Mouse (Mus musculus) MEL (cell line): ENCODE results near the gene Aven. TPM values are rescaled to one million over a fixed set of nuclear protein-coding genes. Genes with fewer than 3 reads are reported as not detected.

Experiments used
- DNase-seq: peaks from one replicate; pipeline ENCODE4 v3.0.0; 2011; ENCODE audit warnings: low read depth, low spot score
- H3K27ac ChIP-seq: 2 replicates; pipeline ENCODE4 v1.5.1; 2012; ENCODE audit warnings: low read depth, mild to moderate bottlenecking, control low read depth, low read length, moderate library complexity; ENCODE audit not compliant: control insufficient read depth
- H3K27me3 ChIP-seq, 2 experiments: fragments of 150-350 bp in 1 of 2; sonication (generic) in 1 of 2; 2 replicates each; pipeline ENCODE4 v1.6.1; 2012; ENCODE audit warnings: low read length in 2 of 2, mild to moderate bottlenecking in 2 of 2, improper control_type of control experiment in 1 of 2, moderate library complexity in 1 of 2; ENCODE audit not compliant: insufficient read depth in 2 of 2, control insufficient read depth in 1 of 2
- H3K36me3 ChIP-seq, 2 experiments: 2 replicates each; pipeline ENCODE4 v1.6.1; 2012 to 2014; ENCODE audit warnings: low read length in 2 of 2, improper control_type of control experiment in 1 of 2, inconsistent platforms in 1 of 2, mild to moderate bottlenecking in 1 of 2; ENCODE audit not compliant: insufficient read depth in 2 of 2, control insufficient read depth in 1 of 2
- H3K4me1 ChIP-seq, 2 experiments: fragments of 150-350 bp in 1 of 2; sonication (generic) in 1 of 2; 2 replicates each; pipeline ENCODE4 v1.6.1; 2012; ENCODE audit warnings: low read length in 2 of 2, improper control_type of control experiment in 1 of 2, mild to moderate bottlenecking in 1 of 2; ENCODE audit not compliant: insufficient read depth in 2 of 2, control insufficient read depth in 1 of 2
- H3K4me3 ChIP-seq, 2 experiments: fragments of 150-350 bp in 1 of 2; sonication (generic) in 1 of 2; 2 replicates each; pipeline ENCODE4 v1.5.1; 2012; ENCODE audit warnings: low read depth in 2 of 2, low read length in 2 of 2, mild to moderate bottlenecking in 2 of 2, moderate library complexity in 2 of 2, control low read depth in 1 of 2, improper control_type of control experiment in 1 of 2; ENCODE audit not compliant: control insufficient read depth in 1 of 2, insufficient read depth in 1 of 2
- H3K79me2 ChIP-seq: 2 replicates; pipeline ENCODE4 v1.6.1; 2012; ENCODE audit warnings: mild to moderate bottlenecking, low read length, moderate library complexity; ENCODE audit not compliant: control insufficient read depth, poor library complexity, insufficient read depth
- H3K9ac ChIP-seq: 2 replicates; pipeline ENCODE4 v1.6.1; 2012; ENCODE audit warnings: low read depth, mild to moderate bottlenecking, control low read depth, low read length, moderate library complexity; ENCODE audit not compliant: control insufficient read depth, poor library complexity, severe bottlenecking
- H3K9me3 ChIP-seq: fragments of 150-350 bp; sonication (generic); replicated peaks from 2 replicates; pipeline ENCODE4 v1.6.1; 2012; ENCODE audit warnings: mild to moderate bottlenecking, low read length, improper control_type of control experiment, moderate library complexity; ENCODE audit not compliant: insufficient read depth
- BHLHE40 ChIP-seq: IDR thresholded peaks from 2 replicates; pipeline ENCODE4 v1.6.1; 2012; ENCODE audit warnings: low read depth, mild to moderate bottlenecking, inconsistent platforms, low read length, improper control_type of control experiment, borderline replicate concordance
- CHD2 ChIP-seq: IDR thresholded peaks from 2 replicates; pipeline ENCODE4 v1.6.1; 2011; ENCODE audit warnings: low read length, improper control_type of control experiment
- E2F4 ChIP-seq: IDR thresholded peaks from 2 replicates; pipeline ENCODE4 v1.6.1; 2011; ENCODE audit warnings: low read depth, low read length, improper control_type of control experiment, borderline replicate concordance
- ELF1 ChIP-seq: IDR thresholded peaks from 2 replicates; pipeline ENCODE4 v1.6.1; 2014; ENCODE audit warnings: low read depth, mild to moderate bottlenecking, inconsistent platforms, low read length, improper control_type of control experiment, moderate library complexity
- EP300 ChIP-seq, 2 experiments: IDR thresholded peaks; 2 replicates each; pipeline ENCODE4 v1.6.1; 2011; ENCODE audit warnings: improper control_type of control experiment in 2 of 2, low read length in 2 of 2, low read depth in 1 of 2, mild to moderate bottlenecking in 1 of 2
- ETS1 ChIP-seq: IDR thresholded peaks from 2 replicates; pipeline ENCODE4 v1.6.1; 2012; ENCODE audit warnings: low read depth, mild to moderate bottlenecking, inconsistent platforms, low read length, improper control_type of control experiment, moderate library complexity
- GABPA ChIP-seq: IDR thresholded peaks from 2 replicates; pipeline ENCODE4 v1.6.1; 2012; ENCODE audit warnings: low read depth, mild to moderate bottlenecking, inconsistent platforms, low read length, improper control_type of control experiment, moderate library complexity
- GATA1 ChIP-seq: IDR thresholded peaks from 2 replicates; pipeline ENCODE4 v1.6.1; 2011; ENCODE audit warnings: low read depth, low read length, improper control_type of control experiment
- HCFC1 ChIP-seq: IDR thresholded peaks from 2 replicates; pipeline ENCODE4 v1.6.1; 2012; ENCODE audit warnings: low read depth, mild to moderate bottlenecking, inconsistent platforms, low read length, improper control_type of control experiment, moderate library complexity
- JUND ChIP-seq: IDR thresholded peaks from 2 replicates; pipeline ENCODE4 v1.6.1; 2011; ENCODE audit warnings: low read depth, mild to moderate bottlenecking, improper control_type of control experiment, low read length
- KAT2A ChIP-seq: conservative IDR thresholded peaks from 2 replicates; pipeline ENCODE4 v1.6.1; 2012; ENCODE audit warnings: low read depth, low read length, improper control_type of control experiment, inconsistent platforms
- MAFK ChIP-seq: IDR thresholded peaks from 2 replicates; pipeline ENCODE4 v1.6.1; 2011; ENCODE audit warnings: low read depth, mild to moderate bottlenecking, low read length, improper control_type of control experiment, borderline replicate concordance
- MAX ChIP-seq: IDR thresholded peaks from 2 replicates; pipeline ENCODE4 v1.6.1; 2011; ENCODE audit warnings: low read length, improper control_type of control experiment
- MAZ ChIP-seq: IDR thresholded peaks from 2 replicates; pipeline ENCODE4 v1.6.1; 2012; ENCODE audit warnings: low read depth, mild to moderate bottlenecking, inconsistent platforms, low read length, improper control_type of control experiment
- MXI1 ChIP-seq: IDR thresholded peaks from 2 replicates; pipeline ENCODE4 v1.6.1; 2011; ENCODE audit warnings: mild to moderate bottlenecking, low read depth, low read length, improper control_type of control experiment
- MYB ChIP-seq: IDR thresholded peaks from 2 replicates; pipeline ENCODE4 v1.6.1; 2011; ENCODE audit warnings: mild to moderate bottlenecking, low read depth, low read length, improper control_type of control experiment
- MYC ChIP-seq: IDR thresholded peaks from 2 replicates; pipeline ENCODE4 v1.6.1; 2011; ENCODE audit warnings: low read depth, mild to moderate bottlenecking, low read length, improper control_type of control experiment, moderate library complexity
- POLR2AphosphoS5 ChIP-seq: IDR thresholded peaks from 2 replicates; pipeline ENCODE4 v1.6.1; 2012; ENCODE audit warnings: low read depth, borderline replicate concordance, mild to moderate bottlenecking, inconsistent platforms, low read length, moderate library complexity, mixed read lengths
- RAD21 ChIP-seq: IDR thresholded peaks from 2 replicates; pipeline ENCODE4 v1.6.1; 2011; ENCODE audit warnings: mild to moderate bottlenecking, low read depth, low read length, improper control_type of control experiment
- RCOR1 ChIP-seq: IDR thresholded peaks from 2 replicates; pipeline ENCODE4 v1.6.1; 2012; ENCODE audit warnings: low read depth, mild to moderate bottlenecking, inconsistent platforms, low read length, improper control_type of control experiment
- SIN3A ChIP-seq: IDR thresholded peaks from 2 replicates; pipeline ENCODE4 v1.6.1; 2012; ENCODE audit warnings: low read length, improper control_type of control experiment, inconsistent platforms
- SMC3 ChIP-seq: IDR thresholded peaks from 2 replicates; pipeline ENCODE4 v1.6.1; 2011; ENCODE audit warnings: low read depth, low read length, improper control_type of control experiment
- TAL1 ChIP-seq: IDR thresholded peaks from 2 replicates; pipeline ENCODE4 v1.6.1; 2012; ENCODE audit warnings: mild to moderate bottlenecking, inconsistent platforms, low read length, moderate library complexity, mixed read lengths
- TCF12 ChIP-seq: IDR thresholded peaks from 2 replicates; pipeline ENCODE4 v1.6.1; 2014; ENCODE audit warnings: low read depth, mild to moderate bottlenecking, inconsistent platforms, low read length, improper control_type of control experiment, moderate library complexity
- UBTF ChIP-seq: IDR thresholded peaks from 2 replicates; pipeline ENCODE4 v1.6.1; 2012; ENCODE audit warnings: low read depth, mild to moderate bottlenecking, inconsistent platforms, low read length, improper control_type of control experiment, moderate library complexity, borderline replicate concordance; ENCODE audit not compliant: insufficient read depth
- USF1 ChIP-seq: IDR thresholded peaks from 2 replicates; pipeline ENCODE4 v1.6.1; 2014; ENCODE audit warnings: low read depth, mild to moderate bottlenecking, inconsistent platforms, low read length, improper control_type of control experiment, moderate library complexity
- ZMIZ1 ChIP-seq: IDR thresholded peaks from 2 replicates; pipeline ENCODE4 v1.6.1; 2012; ENCODE audit warnings: low read depth, mild to moderate bottlenecking, inconsistent platforms, low read length, improper control_type of control experiment, moderate library complexity
- polyA plus RNA-seq, 2 experiments: library from polyadenylated mRNA; stranded (reverse) in 1 of 2; unstranded in 1 of 2; fragments of >175 nt in 1 of 2; fragments of >200 nt in 1 of 2; gene quantifications; 2 replicates each; pipeline versions ENCODE4 v1.2.1 to v1.2.4; 2012; ENCODE audit warnings: low replicate concordance in 2 of 2, low read depth in 1 of 2; ENCODE audit not compliant: insufficient read length in 2 of 2, insufficient read depth in 1 of 2, missing spikeins in 1 of 2
- total RNA-seq: library from RNA; depleted of rRNA; stranded (reverse); fragments of 300-350 nt; gene quantifications from 2 replicates; pipeline ENCODE4 v1.2.3, GENCODE M21; 2012

Gene Aven
- total and polyA plus RNA-seq, 3 experiments, result 33.4 to 72.8 (median 50.3) TPM

DNA sequence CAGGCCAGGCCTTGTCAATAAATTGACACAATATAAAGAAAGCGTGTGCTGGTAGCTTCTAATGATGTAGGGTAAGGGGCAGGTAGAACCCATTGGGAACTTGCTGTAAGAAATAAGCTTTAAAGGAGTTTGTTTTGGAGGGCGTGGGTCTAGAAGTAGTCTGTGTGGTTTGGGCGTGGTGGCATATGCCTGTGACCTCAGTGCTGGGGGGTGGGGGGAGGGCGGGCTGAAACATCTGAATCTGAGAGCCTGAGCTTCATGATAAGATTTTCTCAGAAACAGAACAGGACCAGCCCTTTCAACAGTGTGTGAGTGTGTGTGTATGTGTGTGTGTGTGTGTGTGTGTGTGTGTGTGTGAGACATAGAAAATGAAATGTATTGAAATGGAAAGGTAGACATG is 17.4 kb downstream of the Aven start:
- Histone ChIP-seq H3K4me3 (peak overlapping the region in 1 of 2 experiments; percentile 15; a peak in 1 of 4 replicates), H3K9ac (peak overlapping the region; percentile 39; the same call in 1 of the 2 replicates), H3K79me2 (no peaks in the 10 kb centered on the region; the same call in 1 of the 2 replicates), H3K4me1 (peaks cover 10 to 20% of the 10 kb centered on the region in 2 experiments), H3K27me3 (no peaks in the 10 kb centered on the region), H3K36me3 (peaks cover 0 to 29% of the 10 kb centered on the region in 2 experiments; a peak in 2 of 4 replicates), H3K9me3 (no peaks in the 10 kb centered on the region), H3K27ac (peak overlapping the region; percentile 81)
- DNase-seq, result peak; percentile 96
- TF ChIP-seq RAD21, result no peak
- TF ChIP-seq ETS1, result peak; percentile 95
- TF ChIP-seq CHD2, result peak; percentile 22; the same call in 1 of the 2 replicates
- TF ChIP-seq EP300 (IDR thresholded peaks at IDR 0.05; ENCODE audit: low read depth in 1 of 2, low read length in 2 of 2), result peak; percentile 86 to 95
- TF ChIP-seq SIN3A, result peak; percentile 87
- no peak for TF ChIP-seq UBTF
- TF ChIP-seq GATA1, result peak; percentile 85
- peak; percentile 99 for TF ChIP-seq RCOR1
- TF ChIP-seq SMC3, result 0 out of 2 replicates have a peak, but pooled peaks have one; percentile 28
- TF ChIP-seq ELF1, result 0 out of 2 replicates have a peak, but pooled peaks have one; percentile 17
- 0 out of 2 replicates have a peak, but pooled peaks have one; percentile 42 for TF ChIP-seq GABPA
- peak; percentile 38; the same call in 1 of the 2 replicates for TF ChIP-seq MYB
- TF ChIP-seq KAT2A, result no peak
- TF ChIP-seq BHLHE40, result peak; percentile 78
- TF ChIP-seq E2F4, result 0 out of 2 replicates have a peak, but pooled peaks have one; percentile 45
- peak; percentile 91 for TF ChIP-seq TCF12
- 0 out of 2 replicates have a peak, but pooled peaks have one; percentile 28 for TF ChIP-seq USF1
- peak; percentile 79 for TF ChIP-seq TAL1
- TF ChIP-seq ZMIZ1, result no peak
- TF ChIP-seq MYC, result peak; percentile 75; the same call in 1 of the 2 replicates
- no peak for TF ChIP-seq POLR2AphosphoS5
- 0 out of 2 replicates have a peak, but pooled peaks have one; percentile 17 for TF ChIP-seq MAX
- peak; percentile 83 for TF ChIP-seq MXI1
- peak; percentile 77; the same call in 1 of the 2 replicates for TF ChIP-seq MAFK
- peak; percentile 53; the same call in 1 of the 2 replicates for TF ChIP-seq HCFC1
- TF ChIP-seq JUND, result no peak
- peak; percentile 84; the same call in 1 of the 2 replicates for TF ChIP-seq MAZ
